Mouse (Mus musculus) testis, postnatal 10 days (tissue): ENCODE data around the gene Cxcl9.

Experiments
- DNase-seq: peaks from one replicate; pipeline ENCODE4 v3.0.0; 2021; ENCODE audit warnings: low spot score

Cxcl9 gene

DNA sequence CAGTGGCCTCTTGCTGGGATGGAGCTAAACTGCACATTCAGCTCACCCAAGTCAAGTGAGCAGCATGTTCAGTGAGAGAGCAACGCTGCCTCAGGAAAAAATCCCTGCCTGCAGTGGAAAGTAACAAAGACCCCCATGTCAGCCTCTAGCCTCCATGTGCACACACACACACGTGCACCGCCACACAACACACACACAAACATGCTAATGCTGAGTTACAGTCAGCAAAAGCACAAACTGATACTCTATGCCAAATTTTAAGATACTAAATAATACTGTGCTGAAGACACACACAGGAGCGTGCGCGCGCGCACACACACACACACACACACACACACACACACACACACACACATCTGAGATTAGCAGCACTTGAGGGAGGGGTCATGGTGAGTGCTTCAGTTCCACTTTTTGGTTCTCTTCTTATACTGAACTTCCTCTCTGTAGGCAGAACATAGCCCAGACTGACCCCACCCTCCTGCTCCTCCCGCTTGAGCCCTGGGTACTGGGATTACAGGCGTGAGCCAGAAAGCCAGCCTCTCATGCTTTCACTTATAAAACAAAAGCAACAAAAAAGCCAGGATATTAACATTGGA, 48.8 kb downstream of the Cxcl9 start:
- DNase-seq = no peak

DNA sequence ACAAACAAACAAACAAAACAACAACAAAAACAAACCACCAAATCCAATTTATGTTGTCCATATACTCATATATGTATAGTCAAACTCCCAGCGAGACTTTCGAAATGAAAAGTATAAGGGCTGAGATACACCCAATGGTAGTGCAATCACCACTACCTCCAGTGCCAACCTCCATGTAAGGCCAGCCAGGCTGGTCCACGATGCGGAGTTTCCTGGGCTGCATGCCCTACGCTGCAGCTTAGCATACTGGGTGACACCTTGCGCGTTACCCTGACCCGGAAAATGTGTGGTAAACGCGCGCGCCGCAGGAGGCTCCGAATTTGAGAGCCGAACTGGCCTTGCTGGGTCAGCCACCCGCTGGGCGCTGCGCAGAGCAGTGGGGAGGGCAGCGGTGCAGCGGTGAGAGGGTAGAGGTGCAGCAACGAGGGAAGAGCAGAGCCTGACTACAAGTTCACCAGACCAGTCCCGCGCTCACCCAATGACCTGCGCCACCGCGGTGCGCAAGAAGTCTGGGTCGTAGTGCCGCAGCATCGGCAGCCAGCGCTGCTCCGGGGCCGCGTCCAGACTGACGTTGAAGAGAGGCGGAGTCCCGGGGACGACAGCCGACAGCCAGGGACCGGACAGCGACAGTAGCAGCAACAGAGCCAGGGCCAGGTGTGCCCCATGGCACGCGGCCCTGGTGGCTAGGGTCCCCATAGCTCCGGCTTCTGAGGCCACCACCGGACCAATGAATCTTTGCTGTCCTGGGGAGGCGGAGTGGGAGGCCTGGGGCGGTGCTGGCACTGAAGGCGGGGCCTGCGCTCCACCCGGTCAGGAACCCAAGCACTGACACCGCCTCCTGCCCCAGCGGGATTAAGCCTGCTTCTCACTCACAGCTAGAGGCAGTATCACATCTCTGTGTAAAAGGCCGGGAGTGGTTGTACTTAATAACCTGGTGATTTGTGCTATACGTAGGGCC, 50.2 kb downstream of the Cxcl9 start, which contains the start of gene Naaa:
TSS of gene Naaa (minus strand) at position 734 of the 958 bp plus-strand sequence.
- DNase-seq = peak; percentile 85
